Mouse (Mus musculus) small intestine, adult 2 months (tissue): Measurements from ENCODE around the gene 4931428F04Rik.

Source experiments
- CTCF ChIP-seq: fragments of 200-500 bp; IDR thresholded peaks from 2 replicates; pipeline ENCODE4 v1.5.1; 2012; ENCODE audit warnings: low read depth, mild to moderate bottlenecking, control low read depth, inconsistent platforms, low read length, moderate library complexity, mixed read lengths; ENCODE audit not compliant: insufficient replicate concordance, insufficient read length; ENCODE audit errors: extremely low read depth
- POLR2A ChIP-seq: fragments of 200-500 bp; IDR thresholded peaks from 2 replicates; pipeline ENCODE4 v1.6.1; 2012; ENCODE audit warnings: low read depth, mild to moderate bottlenecking, control low read depth, inconsistent platforms, low read length, moderate library complexity

DNA sequence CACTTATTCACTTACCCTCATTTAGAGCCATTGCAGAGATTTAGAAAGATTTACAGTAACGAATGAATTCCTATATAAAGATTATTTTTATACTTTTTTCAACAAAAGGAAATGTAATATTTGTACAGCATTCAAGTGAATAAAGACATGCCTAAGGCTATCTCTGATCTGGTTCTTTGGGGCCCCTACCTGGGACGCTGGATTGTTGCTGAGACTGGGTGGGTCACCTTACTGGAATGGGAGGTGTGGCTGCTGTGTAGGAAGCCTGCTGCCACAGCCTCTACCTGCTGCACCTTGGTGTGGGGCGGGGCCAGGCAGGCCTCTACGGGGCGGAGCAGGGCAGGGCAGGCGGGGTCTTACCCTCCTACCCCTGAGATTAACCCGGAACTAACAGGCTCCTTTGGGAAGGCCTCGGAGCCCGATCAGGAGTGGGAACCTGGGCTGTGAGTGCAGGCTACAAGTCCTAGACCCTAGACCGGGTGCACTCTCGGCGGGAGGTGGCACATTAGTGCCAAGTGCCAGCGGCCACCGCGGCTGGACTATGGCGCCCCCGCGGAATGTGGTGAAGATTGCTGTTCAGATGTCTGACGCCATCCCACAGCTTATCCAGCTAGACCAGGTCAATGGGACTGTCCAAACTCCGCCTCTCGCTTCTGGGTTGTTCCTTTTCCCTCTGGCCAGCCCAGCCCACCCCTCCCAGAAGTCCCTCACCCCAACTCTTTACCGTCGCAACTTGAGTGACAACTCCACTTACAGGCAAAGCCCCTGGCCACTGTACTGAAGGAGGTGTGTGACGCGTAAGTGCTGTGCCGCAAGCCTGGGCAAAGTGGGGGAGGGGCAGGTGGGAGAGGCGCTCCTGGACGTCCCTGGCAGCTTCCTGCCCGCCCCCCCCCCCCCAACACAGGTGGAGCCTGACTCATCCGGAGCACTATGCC lies 15.8 kb upstream of the 4931428F04Rik start, which contains the start of gene Elmo3:
- TF ChIP-seq CTCF (no peak), POLR2A (peak; percentile 72; the same call in 1 of the 2 replicates)
